Mouse (Mus musculus): ENCODE data around the gene Mapk8. TPM values are rescaled to one million over a fixed set of nuclear protein-coding genes. Genes with fewer than 3 reads are reported as not detected.

Mapk8 gene
- polyA plus RNA-seq, 1 experiment from 2014 or later = 37.6 TPM

GRCm38 (mm10) chr14:33334402-33334801 lies 112.6 kb downstream of the Mapk8 start:
- Histone ChIP-seq H3K4me1 (no peaks in the 10 kb centered on the region), H3K9ac (replicated peaks) (no peak overlapping the region), H3K4me2 (replicated peaks) (no peak overlapping the region), H3K4me3 (no peak overlapping the region), H3K27me3 (no peaks in the 10 kb centered on the region), H3K27ac (replicated peaks) (no peak overlapping the region), H3K9me3 (no peaks in the 10 kb centered on the region), H3K36me3 (no peaks in the 10 kb centered on the region)
- WGBS = 83% methylated on average over 4 of the region's 4 CpGs
- ATAC-seq (replicated peaks) = no peak

GRCm38 (mm10) chr14:33333833-33334232 lies 113.1 kb downstream of the Mapk8 start:
- Histone ChIP-seq H3K4me1 (no peaks in the 10 kb centered on the region), H3K4me3 (no peak overlapping the region), H3K4me2 (replicated peaks) (no peak overlapping the region), H3K27me3 (no peaks in the 10 kb centered on the region), H3K27ac (replicated peaks) (no peak overlapping the region), H3K9me3 (no peaks in the 10 kb centered on the region), H3K9ac (replicated peaks) (no peak overlapping the region), H3K36me3 (no peaks in the 10 kb centered on the region)
- WGBS = 89% methylated on average over 4 of the region's 4 CpGs
- no peak for ATAC-seq (replicated peaks)

GRCm38 (mm10) chr14:33331627-33332026 lies 115.3 kb downstream of the Mapk8 start:
- Histone ChIP-seq H3K4me1 (no peaks in the 10 kb centered on the region), H3K9ac (replicated peaks) (no peak overlapping the region), H3K27me3 (no peaks in the 10 kb centered on the region), H3K27ac (replicated peaks) (no peak overlapping the region), H3K4me2 (replicated peaks) (no peak overlapping the region), H3K4me3 (no peak overlapping the region), H3K36me3 (no peaks in the 10 kb centered on the region), H3K9me3 (no peaks in the 10 kb centered on the region)
- no peak for ATAC-seq (replicated peaks)
- WGBS = 43% methylated on average over 4 of the region's 4 CpGs

GRCm38 (mm10) chr14:33330986-33331385 lies 116.0 kb downstream of the Mapk8 start:
- Histone ChIP-seq H3K27me3 (no peaks in the 10 kb centered on the region), H3K4me2 (replicated peaks) (no peak overlapping the region), H3K9ac (replicated peaks) (no peak overlapping the region), H3K27ac (replicated peaks) (no peak overlapping the region), H3K4me1 (no peaks in the 10 kb centered on the region), H3K9me3 (no peaks in the 10 kb centered on the region), H3K4me3 (no peak overlapping the region), H3K36me3 (no peaks in the 10 kb centered on the region)
- 63% methylated on average over 4 of the region's 4 CpGs for WGBS
- no peak for ATAC-seq (replicated peaks)

- Histone ChIP-seq H3K4me1 (no peaks in the 10 kb centered on the region), H3K4me2 (replicated peaks) (no peak overlapping the region), H3K27ac (replicated peaks) (no peak overlapping the region), H3K4me3 (no peak overlapping the region), H3K36me3 (no peaks in the 10 kb centered on the region), H3K9me3 (no peaks in the 10 kb centered on the region), H3K27me3 (no peaks in the 10 kb centered on the region), H3K9ac (replicated peaks) (no peak overlapping the region)
- ATAC-seq (replicated peaks) = no peak
- 90% methylated on average over 5 of the region's 5 CpGs for WGBS
Observed at GRCm38 (mm10) chr14:33329297-33329805, 117.6 kb downstream of the Mapk8 start.

GRCm38 (mm10) chr14:33328369-33328768 lies 118.6 kb downstream of the Mapk8 start:
- H3K4me2 ChIP-seq (replicated peaks) = no peak overlapping the region
- no peaks in the 10 kb centered on the region for H3K27me3 ChIP-seq
- no peaks in the 10 kb centered on the region for H3K4me1 ChIP-seq
- H3K9ac ChIP-seq (replicated peaks) = no peak overlapping the region
- H3K4me3 ChIP-seq = no peak overlapping the region
- WGBS = 30% methylated on average over 5 of the region's 5 CpGs
- no peak overlapping the region for H3K27ac ChIP-seq (replicated peaks)
- no peaks in the 10 kb centered on the region for H3K36me3 ChIP-seq
- ATAC-seq (replicated peaks) = no peak
- no peaks in the 10 kb centered on the region for H3K9me3 ChIP-seq

Other genes with a start within 250 kb of the Mapk8 start
- 0.52 and 1.4 TPM in 2 replicates for gene Arhgap22, start 233.1 kb downstream of the Mapk8 start, polyA plus RNA-seq (2015; fragmentation: Nextera tagmentation; extraction: Ambion mirVana)
- 0.03 and 0.04 TPM in 2 replicates for gene Frmpd2, start 24.5 kb upstream of the Mapk8 start, polyA plus RNA-seq (2015; fragmentation: Nextera tagmentation; extraction: Ambion mirVana)
- gene Ptpn20, start 142.0 kb upstream of the Mapk8 start, polyA plus RNA-seq (2015; fragmentation: Nextera tagmentation; extraction: Ambion mirVana) = 0.05 TPM in 1 of 2 replicates, not detected in the other

All from forebrain, embryonic 15.5 days (tissue).